Mouse (Mus musculus) megakaryocyte, adult 5-6 weeks (primary cell): ENCODE results near the gene Snrpb2. TPM values are rescaled to one million over a fixed set of nuclear protein-coding genes. Genes with fewer than 3 reads are reported as not detected.
A peak's percentile ranks its signal among the peaks of the same experiment; 100 is the strongest.

Source experiments
- ATAC-seq: 2 replicates; pipeline ENCODE4 v1.8.0; 2016; ENCODE audit warnings: mild to moderate bottlenecking, inconsistent platforms; ENCODE audit not compliant: poor library complexity, severe bottlenecking
- total RNA-seq, 2 experiments: library from RNA; stranded (forward) in 1 of 2; stranded (reverse) in 1 of 2; fragments of 153-499, 151-499 nt in 1 of 2; fragments of 221-1000, 200-1000 nt in 1 of 2; gene quantifications; 2 replicates each; pipeline versions ENCODE4 v1.2.3 to v1.2.4; 2015 to 2017

Snrpb2 gene
- total RNA-seq, 2 experiments from 2014 or later, result 133 to 145 TPM

GRCm38 (mm10) chr2:143093726-143094125, 30.9 kb downstream of the Snrpb2 start:
- ATAC-seq, result peak; percentile 75

DNA sequence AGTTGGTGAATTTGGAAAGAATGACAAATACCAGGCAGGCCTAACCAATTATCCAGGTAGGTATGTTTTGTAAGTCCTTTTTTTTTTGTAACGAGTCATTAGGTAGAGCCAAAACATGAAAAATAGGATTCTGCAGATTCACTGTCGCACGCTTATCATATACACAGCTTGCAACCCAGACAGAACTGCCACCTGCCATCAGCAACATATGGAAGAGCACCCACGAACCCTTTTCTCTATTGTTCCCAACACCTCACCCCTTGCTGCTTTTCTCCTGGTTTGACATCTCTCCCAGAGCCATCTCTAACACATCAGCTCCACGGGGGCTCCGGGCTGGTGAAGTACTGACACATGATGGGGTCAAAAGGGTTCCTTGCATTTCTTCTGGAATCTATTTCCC, 31.9 kb downstream of the Snrpb2 start:
- no peak for ATAC-seq

- ATAC-seq, result no peak
Measured at GRCm38 (mm10) chr2:143097170-143097569, 34.3 kb downstream of the Snrpb2 start.

DNA sequence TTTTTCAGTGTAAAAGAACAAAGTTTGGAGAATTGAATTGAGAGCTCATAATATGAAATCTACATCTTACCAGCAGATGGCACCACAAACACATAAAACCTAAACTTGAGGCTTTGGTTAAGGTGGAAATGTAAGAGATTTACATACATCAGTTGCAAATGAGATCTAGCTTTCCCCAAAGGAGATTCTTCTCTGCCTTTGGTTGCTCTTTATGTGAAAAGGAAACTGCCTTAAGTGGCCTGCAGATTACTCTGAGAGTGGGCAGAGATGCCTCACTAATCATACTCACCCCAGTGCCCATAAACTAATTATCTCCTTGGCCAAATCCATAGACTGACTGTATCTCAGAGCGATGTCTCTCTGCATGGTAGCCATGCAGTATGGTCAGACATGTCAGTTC, 51.0 kb downstream of the Snrpb2 start:
- ATAC-seq, result no peak

DNA sequence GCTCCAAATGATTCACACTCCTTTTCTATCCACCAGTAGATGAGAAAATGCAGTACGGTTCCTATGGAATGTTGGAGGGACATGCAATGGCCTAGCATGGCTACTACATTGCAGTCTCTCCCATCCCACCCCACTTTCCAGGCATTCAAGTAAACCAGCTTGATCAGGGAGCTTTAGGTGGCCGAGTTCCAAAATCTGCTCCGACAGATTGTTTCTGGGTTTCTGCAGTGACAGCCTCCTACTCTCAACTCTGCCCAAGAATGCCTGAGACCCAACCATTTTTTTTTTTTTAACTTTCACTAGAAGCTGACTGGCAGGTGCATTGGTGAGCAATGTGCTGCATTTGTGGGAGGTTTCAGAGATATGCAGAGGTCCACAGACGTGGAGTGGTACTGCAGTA, 51.9 kb downstream of the Snrpb2 start:
- ATAC-seq, result no peak

DNA sequence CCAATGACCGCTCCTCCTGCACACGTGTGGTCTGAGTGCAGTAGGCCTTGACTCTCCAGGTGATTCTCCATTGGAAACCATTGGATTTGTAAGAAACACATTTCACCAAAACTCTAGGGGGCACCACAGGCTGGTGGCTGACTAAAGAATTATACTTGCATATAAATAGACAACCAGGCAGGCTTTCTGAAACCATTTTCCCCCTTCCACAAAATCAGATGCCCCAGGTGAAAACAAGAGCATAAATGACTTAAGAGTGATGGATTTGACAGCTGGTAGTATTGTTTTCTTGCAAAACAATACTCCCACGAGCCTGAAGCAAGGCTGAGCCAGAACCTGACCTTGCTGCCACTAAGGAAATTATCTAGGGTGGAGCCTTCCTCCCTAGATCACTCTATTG, 54.6 kb downstream of the Snrpb2 start:
- ATAC-seq, result no peak

DNA sequence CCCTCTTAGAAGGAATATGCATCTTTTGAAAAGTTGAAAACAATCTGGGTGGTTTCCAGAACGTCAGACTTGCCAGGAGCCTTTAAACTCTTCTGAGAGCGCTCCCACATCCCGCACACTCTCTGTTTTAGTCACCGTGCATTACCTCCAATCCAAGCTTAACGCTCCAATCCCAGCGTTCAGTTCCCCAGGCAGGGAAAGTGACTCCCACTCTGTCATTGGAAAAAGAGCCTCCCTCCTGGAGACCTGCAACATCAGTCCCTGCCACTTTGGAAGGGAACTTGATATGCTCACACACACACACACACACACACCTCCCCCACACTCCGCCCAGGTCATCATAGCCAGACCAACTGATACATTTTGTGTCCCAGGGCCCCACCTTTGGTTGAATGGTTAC, 55.4 kb downstream of the Snrpb2 start:
- ATAC-seq, result no peak

Other genes starting within 250 kb of the Snrpb2 start
- gene Kif16b, start 161.5 kb upstream of the Snrpb2 start, total RNA-seq (2015), result 12.9 and 15.1 TPM in 2 replicates
- gene Kif16b, start 161.5 kb upstream of the Snrpb2 start, total RNA-seq (2017), result 16.4 and 19.0 TPM in 2 replicates
- not detected in 2 replicates for gene Otor, start 15.4 kb downstream of the Snrpb2 start, total RNA-seq (2015)
- not detected in 2 replicates for gene Otor, start 15.4 kb downstream of the Snrpb2 start, total RNA-seq (2017)